Mouse (Mus musculus): ENCODE measurements around the gene Atraid. TPM values are rescaled to one million over a fixed set of nuclear protein-coding genes. Genes with fewer than 3 reads are reported as not detected.
A peak's percentile ranks its signal among the peaks of the same experiment; 100 is the strongest.

Atraid gene
- 141 and 177 TPM in 2 replicates for total RNA-seq (2014; rRNA removed; ENCODE audit: low replicate concordance)
- polyA plus RNA-seq (2015; fragmentation: Nextera tagmentation; extraction: Ambion mirVana): 166 and 176 TPM in 2 replicates

GRCm38 (mm10) chr5:31047848-31048762 lies at the start of gene Atraid:
Gene Atraid (plus strand): TSS chr5:31048312.
- Histone ChIP-seq H3K27me3 (ENCODE audit: control insufficient read depth, insufficient read depth, low read length) (no peaks in the 10 kb centered on the region), H3K27ac (ENCODE audit: low read depth) (peak within 1 kb of the TSS; percentile 98), H3K4me1 (ENCODE audit: control insufficient read depth, insufficient read depth) (peaks cover 4% of the 10 kb centered on the region; the same call in 1 of the 2 replicates), H3K4me3 (ENCODE audit: low read depth, low read length) (peak within 1 kb of the TSS; percentile 83), H3K4me2 (ENCODE audit: low read depth, low read length) (peak within 1 kb of the TSS; percentile 94), H3K9me3 (replicated peaks; ENCODE audit: control insufficient read depth, low read length) (no peaks in the 10 kb centered on the region), H3K36me3 (replicated peaks; ENCODE audit: control insufficient read depth, insufficient read depth, low read length) (0 out of 2 replicates have a peak, but pooled peaks cover 20% of the 10 kb centered on the region), H3K9ac (replicated peaks; ENCODE audit: low read depth, low read length) (peak within 1 kb of the TSS; percentile 86)
- ATAC-seq (ENCODE audit: insufficient read depth, low read depth): peak; percentile 94
- TF ChIP-seq EP300 (IDR thresholded peaks at IDR 0.05; ENCODE audit: low read depth) (peak; percentile 79; the same call in 1 of the 2 replicates), CTCF (IDR thresholded peaks at IDR 0.05; ENCODE audit: low read depth) (peak; percentile 20)
- under 1% methylated on average over 71 of the region's 73 CpGs for WGBS
- DNase-seq (ENCODE audit: low spot score): peak; percentile 97

GRCm38 (mm10) chr5:30999324-30999723 lies 48.8 kb upstream of the Atraid start:
- H3K27me3 ChIP-seq (ENCODE audit: control insufficient read depth, insufficient read depth, low read length): no peaks in the 10 kb centered on the region
- H3K9ac ChIP-seq (replicated peaks; ENCODE audit: low read depth, low read length): no peak overlapping the region
- no peaks in the 10 kb centered on the region for H3K4me1 ChIP-seq (ENCODE audit: control insufficient read depth, insufficient read depth)
- no peaks in the 10 kb centered on the region for H3K9me3 ChIP-seq (replicated peaks; ENCODE audit: control insufficient read depth, low read length)
- no peaks in the 10 kb centered on the region for H3K36me3 ChIP-seq (replicated peaks; ENCODE audit: control insufficient read depth, insufficient read depth, low read length)
- no peak overlapping the region for H3K27ac ChIP-seq (ENCODE audit: low read depth)
- no peak overlapping the region for H3K4me3 ChIP-seq (ENCODE audit: low read depth, low read length)
- no peak overlapping the region for H3K4me2 ChIP-seq (ENCODE audit: low read depth, low read length)
- 78% methylated on average over 5 of the region's 5 CpGs for WGBS
- no peak for TF ChIP-seq EP300 (IDR thresholded peaks at IDR 0.05; ENCODE audit: low read depth)
- TF ChIP-seq CTCF (IDR thresholded peaks at IDR 0.05; ENCODE audit: low read depth): no peak
- ATAC-seq (ENCODE audit: insufficient read depth, low read depth) (no peak), DNase-seq (ENCODE audit: low spot score) (no peak)

- Histone ChIP-seq H3K4me1 (ENCODE audit: control insufficient read depth, insufficient read depth) (no peaks in the 10 kb centered on the region), H3K9me3 (replicated peaks; ENCODE audit: control insufficient read depth, low read length) (no peaks in the 10 kb centered on the region), H3K27me3 (ENCODE audit: control insufficient read depth, insufficient read depth, low read length) (no peaks in the 10 kb centered on the region), H3K9ac (replicated peaks; ENCODE audit: low read depth, low read length) (no peak overlapping the region), H3K27ac (ENCODE audit: low read depth) (0 out of 2 replicates have a peak overlapping the region, but pooled peaks have one; percentile 34), H3K36me3 (replicated peaks; ENCODE audit: control insufficient read depth, insufficient read depth, low read length) (no peaks in the 10 kb centered on the region), H3K4me2 (ENCODE audit: low read depth, low read length) (no peak overlapping the region), H3K4me3 (ENCODE audit: low read depth, low read length) (no peak overlapping the region)
- ATAC-seq (ENCODE audit: insufficient read depth, low read depth) (no peak), DNase-seq (ENCODE audit: low spot score) (no peak)
- no peak for TF ChIP-seq EP300 (IDR thresholded peaks at IDR 0.05; ENCODE audit: low read depth)
- TF ChIP-seq CTCF (IDR thresholded peaks at IDR 0.05; ENCODE audit: low read depth): no peak
- 48% methylated on average over 7 of the region's 7 CpGs for WGBS
These were observed 48.0 kb upstream of the Atraid start for GRCm38 (mm10) chr5:31000122-31000521.

DNA sequence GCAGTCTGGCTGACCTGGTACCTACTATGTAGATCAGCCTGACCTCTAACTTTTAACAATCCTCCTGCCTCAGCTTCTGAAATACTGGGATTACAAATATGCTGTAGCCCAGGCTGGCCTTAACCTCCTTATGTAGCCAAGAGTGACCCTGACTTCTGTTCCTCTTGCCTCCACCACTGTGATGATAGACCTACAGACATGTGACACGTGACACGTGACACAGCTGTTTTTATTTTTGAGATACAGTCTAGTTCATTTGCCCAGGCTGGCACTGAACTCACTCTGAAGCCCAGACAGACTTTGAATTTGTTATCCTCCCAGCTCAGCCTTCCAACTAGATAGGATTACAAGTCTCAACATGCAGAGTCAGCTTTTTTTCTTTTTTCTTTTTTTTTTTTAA lies 47.1 kb upstream of the Atraid start:
- DNase-seq (ENCODE audit: low spot score) (no peak), ATAC-seq (ENCODE audit: insufficient read depth, low read depth) (no peak)
- TF ChIP-seq EP300 (IDR thresholded peaks at IDR 0.05; ENCODE audit: low read depth) (no peak), CTCF (IDR thresholded peaks at IDR 0.05; ENCODE audit: low read depth) (no peak)
- H3K4me1 ChIP-seq (ENCODE audit: control insufficient read depth, insufficient read depth): no peaks in the 10 kb centered on the region
- H3K36me3 ChIP-seq (replicated peaks; ENCODE audit: control insufficient read depth, insufficient read depth, low read length): no peaks in the 10 kb centered on the region
- H3K9me3 ChIP-seq (replicated peaks; ENCODE audit: control insufficient read depth, low read length): no peaks in the 10 kb centered on the region
- H3K27me3 ChIP-seq (ENCODE audit: control insufficient read depth, insufficient read depth, low read length): no peaks in the 10 kb centered on the region
- H3K9ac ChIP-seq (replicated peaks; ENCODE audit: low read depth, low read length): no peak overlapping the region
- WGBS: 76% methylated on average over 2 of the region's 2 CpGs
- H3K4me2 ChIP-seq (ENCODE audit: low read depth, low read length): no peak overlapping the region
- no peak overlapping the region for H3K27ac ChIP-seq (ENCODE audit: low read depth)
- no peak overlapping the region for H3K4me3 ChIP-seq (ENCODE audit: low read depth, low read length)

DNA sequence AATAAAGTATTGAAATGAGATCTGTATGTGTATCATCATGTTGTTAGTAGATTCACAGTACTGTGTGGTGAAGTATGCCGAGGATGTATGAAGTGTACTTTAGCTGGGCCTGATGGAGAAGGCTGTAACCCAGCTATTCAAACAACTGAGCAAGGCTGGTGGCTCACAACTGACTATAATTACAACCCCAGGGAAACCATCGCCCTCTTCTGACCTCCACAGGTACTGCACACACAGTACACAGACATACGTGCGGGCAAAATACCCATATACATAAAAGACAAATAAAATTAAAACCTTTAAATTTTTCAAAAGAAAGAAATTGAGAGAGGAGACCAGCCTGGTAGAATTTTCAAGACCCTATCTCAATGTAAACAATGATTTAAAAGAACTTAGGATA lies 46.6 kb upstream of the Atraid start:
- Histone ChIP-seq H3K4me1 (ENCODE audit: control insufficient read depth, insufficient read depth) (no peaks in the 10 kb centered on the region), H3K27ac (ENCODE audit: low read depth) (no peak overlapping the region), H3K27me3 (ENCODE audit: control insufficient read depth, insufficient read depth, low read length) (no peaks in the 10 kb centered on the region), H3K9ac (replicated peaks; ENCODE audit: low read depth, low read length) (no peak overlapping the region), H3K36me3 (replicated peaks; ENCODE audit: control insufficient read depth, insufficient read depth, low read length) (no peaks in the 10 kb centered on the region), H3K4me3 (ENCODE audit: low read depth, low read length) (no peak overlapping the region), H3K9me3 (replicated peaks; ENCODE audit: control insufficient read depth, low read length) (no peaks in the 10 kb centered on the region), H3K4me2 (ENCODE audit: low read depth, low read length) (no peak overlapping the region)
- TF ChIP-seq EP300 (IDR thresholded peaks at IDR 0.05; ENCODE audit: low read depth): no peak
- TF ChIP-seq CTCF (IDR thresholded peaks at IDR 0.05; ENCODE audit: low read depth): no peak
- 78% methylated on average over 4 of the region's 4 CpGs for WGBS
- no peak for DNase-seq (ENCODE audit: low spot score)
- ATAC-seq (ENCODE audit: insufficient read depth, low read depth): no peak

All from heart, postnatal 0 days (tissue).